Mouse (Mus musculus) cortical plate, adult 2 months (tissue): Measurements from ENCODE around the gene Gm5416.

ENCODE experiments used
- CTCF ChIP-seq: fragments of 200-500 bp; IDR thresholded peaks from 2 replicates; pipeline ENCODE4 v1.5.1; 2011; ENCODE audit warnings: mild to moderate bottlenecking, control low read depth, low read length; ENCODE audit not compliant: insufficient read depth; ENCODE audit errors: extremely low read depth
- POLR2A ChIP-seq: fragments of 200-500 bp; IDR thresholded peaks from 2 replicates; pipeline ENCODE4 v1.6.1; 2011; ENCODE audit warnings: mild to moderate bottlenecking, low read length, control low read depth; ENCODE audit not compliant: insufficient read depth; ENCODE audit errors: extremely low read depth

GRCm38 (mm10) chr16:36199226-36199625 is 11.0 kb upstream of the Gm5416 start:
- no peak for TF ChIP-seq CTCF
- no peak for TF ChIP-seq POLR2A
